Mouse (Mus musculus) yolk sac, embryonic 10.5 days (tissue): ENCODE results near the gene Opn4.

Experiments used
- DNase-seq: peaks from one replicate; pipeline ENCODE4 v3.0.0-alpha.2; 2017; ENCODE audit warnings: low spot score

The Opn4 gene

DNA sequence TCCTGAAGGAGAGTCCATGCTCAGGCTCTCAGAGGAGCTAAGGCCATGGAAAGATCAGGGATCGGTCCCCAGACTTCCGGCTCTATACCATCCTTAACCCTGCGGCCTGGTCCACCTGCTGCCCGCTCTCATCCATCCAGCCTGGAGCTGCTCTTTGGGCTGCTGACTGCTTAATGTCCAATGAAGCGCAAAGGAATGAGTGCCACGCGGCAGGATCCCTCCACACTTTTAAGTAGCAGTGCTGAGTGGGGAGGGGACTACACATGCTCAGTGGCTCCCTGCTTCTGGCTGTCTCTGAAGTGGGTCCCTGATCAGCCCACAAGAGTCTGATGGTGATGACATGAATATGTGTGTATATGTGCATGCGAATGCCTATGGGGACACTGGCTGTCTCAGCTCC, at the start of gene Opn4:
Gene Opn4 (minus strand): TSS at position 202 of the 400 bp plus-strand sequence.
- no peak for DNase-seq

DNA sequence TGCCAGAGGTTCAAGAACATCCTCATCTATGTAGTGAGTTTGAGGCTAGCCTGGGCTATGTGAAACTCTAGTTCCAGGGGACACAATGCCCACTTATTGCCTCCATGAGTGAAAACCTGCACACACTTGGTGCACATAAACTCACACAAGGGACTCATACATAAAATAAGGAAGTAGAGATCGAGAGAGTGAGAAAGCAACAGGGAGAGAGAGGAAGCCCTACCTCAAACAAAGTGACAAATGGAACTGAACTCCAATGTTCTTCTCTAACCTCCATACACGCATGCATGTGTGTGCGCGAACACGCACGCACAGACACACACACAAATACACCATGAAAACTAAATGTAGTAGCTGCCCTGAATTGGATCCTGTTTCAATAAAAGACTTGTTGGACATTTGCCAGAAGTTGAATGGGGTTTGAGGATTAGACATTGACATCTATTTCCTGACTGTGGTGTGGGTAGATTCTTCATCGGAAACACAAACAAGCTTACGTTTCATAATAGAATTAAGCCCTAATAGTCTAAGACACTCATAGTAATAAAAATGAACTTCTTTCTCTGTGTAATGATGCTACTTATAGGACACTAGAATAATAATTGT, 48.0 kb upstream of the Opn4 start:
- no peak for DNase-seq

DNA sequence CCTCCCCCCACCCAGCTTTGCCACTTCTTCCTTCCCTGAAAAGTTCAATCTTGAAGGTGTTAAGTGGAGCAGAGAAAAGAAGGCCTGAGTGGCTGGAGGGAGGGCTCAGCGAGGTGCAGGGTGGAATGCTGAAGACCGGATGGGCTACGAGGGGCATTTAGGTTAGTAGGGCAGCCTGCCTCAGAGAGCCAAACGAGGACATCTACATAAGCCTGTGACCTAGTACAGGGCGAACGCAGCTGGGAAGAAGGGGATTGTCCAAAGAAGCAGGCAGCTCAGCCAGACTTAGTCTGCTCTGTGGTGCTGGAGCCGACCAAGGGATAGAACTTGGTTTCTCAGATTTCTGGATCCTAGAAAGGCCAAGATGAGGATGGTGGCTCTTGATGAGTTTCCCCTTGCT, 44.2 kb upstream of the Opn4 start:
- DNase-seq = no peak

- no peak for DNase-seq
Measured at GRCm38 (mm10) chr14:34635721-34636120, 35.8 kb upstream of the Opn4 start.

GRCm38 (mm10) chr14:34635192-34635591, 35.2 kb upstream of the Opn4 start:
- DNase-seq = no peak

- no peak for DNase-seq
Measured at GRCm38 (mm10) chr14:34632722-34633448, 32.9 kb upstream of the Opn4 start.

GRCm38 (mm10) chr14:34626824-34627223, 26.9 kb upstream of the Opn4 start:
- DNase-seq = no peak

DNA sequence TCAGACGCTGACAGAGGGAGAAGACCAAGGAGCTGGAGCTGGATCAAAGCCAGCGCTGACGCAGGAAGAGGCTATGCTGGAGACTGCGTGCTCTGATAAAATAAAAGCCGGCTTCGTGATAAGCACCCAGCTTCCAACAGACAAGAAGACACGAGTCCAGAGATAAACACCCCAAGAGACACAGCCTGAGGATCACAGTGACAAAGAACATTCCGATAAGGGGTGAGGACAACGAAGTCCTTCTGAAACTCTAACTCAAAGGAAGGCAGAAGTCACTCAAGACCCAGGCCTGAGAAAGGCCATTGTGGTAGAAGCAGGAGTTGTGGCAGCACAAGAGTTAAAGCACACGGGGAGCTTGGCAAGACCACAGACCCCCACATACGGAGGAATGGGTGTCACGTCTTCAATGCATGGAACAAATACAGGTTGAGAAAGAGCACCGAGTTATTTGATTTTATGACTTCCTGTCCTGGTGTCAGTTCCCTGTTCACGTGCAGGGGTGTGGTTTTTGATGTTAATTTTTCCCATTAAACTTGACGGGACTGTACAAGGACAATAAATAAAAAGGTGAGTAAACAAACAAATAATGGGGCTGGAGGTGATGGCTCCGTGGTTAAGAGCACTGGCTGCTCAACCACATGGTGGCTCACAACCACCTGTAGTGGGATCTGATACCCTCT, 23.7 kb upstream of the Opn4 start:
- DNase-seq = peak; percentile 8

GRCm38 (mm10) chr14:34623074-34623473, 23.1 kb upstream of the Opn4 start:
- no peak for DNase-seq

DNA sequence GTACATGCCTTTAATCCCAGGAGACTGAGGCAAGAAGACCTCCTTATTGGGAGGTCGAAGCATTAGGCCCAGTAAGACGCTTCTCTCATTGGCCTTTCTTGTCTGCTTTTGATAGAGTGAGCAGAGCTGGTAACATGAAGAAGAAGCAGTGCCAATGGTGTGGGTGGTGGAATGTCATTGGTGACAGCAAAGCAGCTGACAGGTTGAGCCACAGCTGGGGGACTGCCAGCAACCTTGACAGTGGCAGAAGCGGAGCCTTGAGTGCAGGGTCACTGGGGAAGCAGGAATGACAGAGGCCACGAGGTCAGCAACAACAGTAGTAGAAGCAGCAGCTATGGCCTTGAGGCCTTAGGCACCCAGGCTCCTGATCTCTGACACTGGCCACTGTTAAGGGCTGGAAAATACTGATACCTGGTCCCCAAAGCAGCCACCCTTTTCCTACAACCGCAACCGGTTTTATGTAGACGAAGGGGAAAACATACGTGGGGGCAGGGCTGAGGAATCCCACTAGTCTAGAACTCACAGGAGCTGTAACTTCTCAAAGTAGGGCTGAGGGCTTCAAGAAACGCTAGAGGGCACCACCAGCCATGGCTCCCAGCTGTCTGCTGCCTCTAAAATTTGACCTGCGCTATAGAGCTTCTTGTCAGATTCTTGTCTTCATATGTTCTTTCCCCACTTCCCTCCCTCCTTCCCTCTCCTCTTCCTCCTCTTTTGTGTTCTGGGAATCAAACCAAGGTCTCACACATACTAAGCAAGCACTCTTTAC, 20.9 kb upstream of the Opn4 start:
- DNase-seq = no peak

- peak; percentile 39 for DNase-seq
Measured at GRCm38 (mm10) chr14:34618808-34619207, 18.9 kb upstream of the Opn4 start.

DNA sequence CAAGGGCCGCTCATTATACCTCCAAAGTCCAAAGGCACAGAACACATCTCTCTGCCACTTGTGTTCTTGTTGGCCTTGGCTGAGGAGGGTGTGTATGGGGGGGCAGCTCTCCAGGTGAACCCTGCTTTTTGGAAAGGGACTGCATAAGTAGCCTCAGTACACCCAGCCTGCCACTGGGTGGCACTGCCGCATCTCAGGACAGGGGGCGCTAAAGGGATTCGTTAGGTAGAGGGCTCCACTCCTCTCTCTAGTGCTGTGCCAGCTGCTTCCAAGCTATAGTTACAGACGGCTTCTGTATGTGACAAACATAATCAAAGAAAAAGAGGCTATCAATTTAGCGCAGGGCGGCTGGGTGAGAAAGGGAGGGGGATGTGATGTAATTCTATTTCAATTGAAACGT, 16.9 kb upstream of the Opn4 start:
- DNase-seq = peak; percentile 79

- no peak for DNase-seq
Measured at GRCm38 (mm10) chr14:34615625-34616024, 15.7 kb upstream of the Opn4 start.

DNA sequence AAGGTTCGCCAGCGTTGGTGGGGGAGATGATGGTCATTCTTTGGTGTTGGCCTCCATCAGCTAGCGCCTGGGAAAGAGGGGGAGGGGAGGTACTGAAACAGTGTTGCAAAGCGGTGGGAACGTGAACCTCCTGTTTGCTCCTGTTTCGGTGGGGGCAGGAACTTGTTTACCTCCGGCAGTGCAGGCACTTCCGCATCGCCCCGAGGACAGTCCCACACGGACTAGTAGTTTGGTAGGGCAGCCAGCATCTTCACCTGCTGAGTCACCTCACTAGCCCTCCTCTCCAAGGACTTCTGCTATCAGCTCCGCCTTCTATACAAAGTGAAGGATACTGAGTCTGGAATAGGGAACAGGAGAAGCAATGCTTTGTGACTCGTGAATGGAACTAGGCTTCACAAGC, 15.1 kb upstream of the Opn4 start:
- DNase-seq = no peak

- DNase-seq = no peak
Measured at GRCm38 (mm10) chr14:34614551-34614950, 14.6 kb upstream of the Opn4 start.

DNA sequence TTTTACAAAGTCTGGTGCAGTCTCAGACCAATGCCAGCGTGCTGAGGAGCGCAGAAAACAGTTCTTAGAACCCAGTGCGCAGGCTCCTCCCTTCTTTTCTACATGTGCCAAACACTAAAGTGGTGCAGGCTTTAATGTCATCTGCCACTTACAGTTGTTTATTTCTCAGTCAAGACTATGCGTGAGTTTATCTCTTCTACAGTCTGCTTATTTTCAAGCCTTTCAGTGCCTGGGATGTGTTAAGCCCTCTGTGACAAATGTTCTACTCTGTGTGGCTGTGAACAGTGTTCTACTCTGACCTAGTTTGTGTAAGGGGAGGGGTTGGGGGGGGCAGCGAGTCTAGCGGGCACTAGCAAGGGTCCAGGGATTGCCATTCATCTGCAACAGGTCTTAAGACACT, 13.6 kb upstream of the Opn4 start:
- no peak for DNase-seq

DNA sequence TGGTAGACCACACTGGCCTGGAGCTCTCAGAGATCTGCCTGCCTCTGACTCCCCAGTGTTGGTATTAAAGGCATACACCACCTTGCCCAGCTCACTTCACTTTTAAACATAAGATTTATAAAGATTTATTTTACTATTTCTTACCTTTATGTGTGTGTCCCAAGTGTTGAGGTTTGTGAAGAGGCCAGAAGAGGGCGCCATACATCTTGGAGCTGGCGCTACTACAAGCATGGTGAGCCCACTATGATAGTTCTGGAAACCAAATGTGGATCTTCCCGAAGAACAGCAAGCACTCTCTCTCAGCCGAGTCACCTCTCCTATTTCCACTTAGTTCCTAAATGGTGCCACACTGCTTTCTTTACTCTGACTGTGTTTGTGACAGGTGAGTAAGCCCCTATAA, 12.3 kb upstream of the Opn4 start:
- DNase-seq = no peak

DNA sequence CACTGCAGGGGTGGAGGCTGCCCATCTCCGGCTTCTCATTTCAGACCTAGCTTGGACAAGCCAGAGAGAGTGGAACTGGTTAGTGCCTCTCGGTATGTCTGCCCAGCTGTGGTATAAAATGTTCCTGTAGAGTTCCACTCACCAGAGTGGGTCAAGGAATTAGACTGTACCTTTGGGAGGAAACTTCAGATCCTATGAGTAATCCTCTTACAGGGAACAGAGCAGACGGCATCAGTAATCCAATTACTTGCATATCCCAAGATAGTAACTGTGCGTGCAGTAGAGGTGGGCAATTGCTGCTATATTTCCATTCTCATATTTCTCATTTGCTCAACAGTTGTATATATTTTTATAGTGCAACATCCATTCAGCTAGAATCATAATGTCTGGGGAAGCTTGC, 11.6 kb upstream of the Opn4 start:
- no peak for DNase-seq

GRCm38 (mm10) chr14:34601910-34602309, 2.0 kb upstream of the Opn4 start:
- no peak for DNase-seq

DNA sequence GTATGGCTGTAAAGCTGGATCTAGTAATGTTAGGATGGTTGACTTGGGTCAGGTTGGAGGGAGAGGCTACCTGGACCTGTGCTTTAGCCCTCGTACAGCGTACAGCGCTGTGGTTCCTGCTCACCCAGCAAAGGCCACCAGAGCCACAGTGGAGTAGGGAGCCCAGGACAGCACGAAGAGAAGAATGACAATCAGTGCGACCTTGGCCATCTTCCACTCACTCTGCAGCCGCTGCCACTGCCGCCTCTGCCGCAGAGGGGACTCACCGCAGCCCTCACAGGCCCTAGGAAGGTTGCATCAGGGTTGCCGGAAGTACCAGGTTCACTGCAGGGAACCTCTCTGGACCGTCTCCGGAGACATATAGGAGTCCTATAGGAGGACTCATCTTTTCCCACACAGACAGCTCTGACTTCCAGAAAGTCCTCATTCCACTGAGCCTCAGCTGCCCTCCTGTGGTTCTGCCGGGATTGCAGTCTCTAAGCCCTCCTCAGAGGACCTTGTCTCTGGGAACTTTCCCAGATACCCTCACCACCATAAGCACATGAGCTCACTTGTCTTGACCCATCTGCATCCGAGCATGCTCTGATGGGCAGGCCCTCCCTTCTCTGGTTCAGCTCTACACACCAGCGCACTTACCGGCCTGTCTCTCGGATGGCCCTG, 4.2 kb downstream of the Opn4 start:
- no peak for DNase-seq

DNA sequence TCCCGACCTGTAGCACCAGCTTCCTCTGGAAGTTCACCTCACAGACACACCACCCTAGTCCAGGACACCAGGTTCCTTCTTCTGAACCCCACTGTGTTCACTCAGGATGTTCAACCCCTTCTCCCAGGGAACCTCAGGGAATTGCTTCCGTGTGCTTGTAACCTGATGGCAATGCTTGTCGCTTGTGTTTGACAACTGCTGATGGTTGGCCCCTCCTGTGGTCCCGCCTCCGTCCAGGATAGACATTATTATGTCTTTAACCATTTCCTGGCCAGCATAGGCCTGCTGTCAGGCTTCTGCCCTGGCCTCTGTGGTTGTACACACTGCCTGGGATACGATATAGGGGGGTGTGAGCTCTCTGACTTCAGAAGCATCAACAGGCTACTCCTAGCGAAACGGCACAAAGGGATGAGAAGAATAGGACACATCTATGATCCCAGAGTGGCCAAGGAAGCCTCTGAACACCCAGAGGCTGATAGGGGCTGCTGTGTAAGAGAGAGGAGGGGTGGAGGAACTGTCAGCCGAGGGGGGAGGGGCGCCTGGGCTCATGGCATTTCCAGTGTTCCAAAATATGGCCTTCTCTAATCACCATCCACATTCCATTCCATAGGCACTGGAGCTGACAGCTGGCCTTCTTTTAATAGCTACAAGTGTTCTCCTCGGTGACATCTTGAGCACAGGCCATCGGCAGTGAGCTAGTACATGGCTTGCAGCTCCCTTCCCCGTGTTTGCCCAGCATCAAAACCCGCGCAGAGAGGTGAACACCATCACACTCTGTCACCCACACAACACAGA, 8.0 kb downstream of the Opn4 start:
- DNase-seq = no peak
